Mouse (Mus musculus) heart, embryonic 15.5 days (tissue): ENCODE measurements around the gene Ap1s3. TPM values are rescaled to one million over a fixed set of nuclear protein-coding genes. Genes with fewer than 3 reads are reported as not detected.
A peak's percentile ranks its signal among the peaks of the same experiment; 100 is the strongest.
"Not testable (repeated sequence)": the region's sequence is repeated elsewhere in the genome, so short reads cannot be mapped to it uniquely, and the experiment has no call there.

Experiments used
- ATAC-seq: fragments of 200-750 bp; cut with Nextera tagmentation; replicated peaks from 2 replicates; pipeline ENCODE4 v1.8.0; 2017; ENCODE audit warnings: low read depth, moderate TSS enrichment; ENCODE audit not compliant: insufficient number of reproducible peaks, insufficient read depth, low FRiP score
- H3K27ac ChIP-seq: fragments of 300-500 bp; sonication (generic); 2 replicates; pipeline ENCODE4 v1.5.1; 2015; ENCODE audit warnings: mild to moderate bottlenecking, inconsistent platforms
- H3K27me3 ChIP-seq: fragments of 300-500 bp; sonication (generic); 2 replicates; pipeline ENCODE4 v1.6.1; 2015; ENCODE audit warnings: inconsistent platforms
- H3K36me3 ChIP-seq: fragments of 300-500 bp; sonication (generic); 2 replicates; pipeline ENCODE4 v1.6.1; 2015; ENCODE audit warnings: mild to moderate bottlenecking, inconsistent platforms
- H3K4me1 ChIP-seq: fragments of 300-500 bp; sonication (generic); replicated peaks from 2 replicates; pipeline ENCODE4 v1.6.1; 2015; ENCODE audit warnings: inconsistent platforms
- H3K4me2 ChIP-seq: fragments of 300-500 bp; sonication (generic); 2 replicates; pipeline ENCODE4 v1.6.1; 2015; ENCODE audit warnings: inconsistent platforms, mild to moderate bottlenecking, moderate library complexity
- H3K4me3 ChIP-seq: fragments of 300-500 bp; sonication (generic); 2 replicates; pipeline ENCODE4 v1.5.1; 2015; ENCODE audit warnings: mild to moderate bottlenecking, inconsistent platforms
- H3K9ac ChIP-seq: fragments of 300-500 bp; sonication (generic); 2 replicates; pipeline ENCODE4 v1.6.1; 2015; ENCODE audit warnings: mild to moderate bottlenecking, inconsistent platforms
- H3K9me3 ChIP-seq: fragments of 300-500 bp; sonication (generic); replicated peaks from 2 replicates; pipeline ENCODE4 v1.6.1; 2016; ENCODE audit warnings: inconsistent platforms
- WGBS: fragments of 180-500 bp; shearing (Covaris S2); methylation state at CpG from one replicate; pipeline ENCODE4 v1.1.7; 2015; ENCODE audit warnings: mixed read lengths; 5-methylcytosine and 5-hydroxymethylcytosine counted together
- polyA plus RNA-seq: library from polyadenylated mRNA; unstranded; fragments of >200 nt; fragmentation: Nextera tagmentation; extraction: Ambion mirVana; gene quantifications from 2 replicates; pipeline ENCODE4 v1.2.1, GENCODE M21; 2015

Gene Ap1s3
- polyA plus RNA-seq, 1 experiment from 2014 or later = 0.09 TPM

- Histone ChIP-seq H3K27me3 (no peaks in the 10 kb centered on the region), H3K4me3 (no peak overlapping the region), H3K27ac (no peak overlapping the region), H3K9ac (no peak overlapping the region), H3K4me1 (no peaks in the 10 kb centered on the region), H3K4me2 (no peak overlapping the region), H3K9me3 (no peaks in the 10 kb centered on the region), H3K36me3 (no peaks in the 10 kb centered on the region)
- ATAC-seq = no peak
- 76% methylated on average over 4 of the region's 4 CpGs for WGBS
Observed at GRCm38 (mm10) chr1:79631521-79631920, 40.3 kb downstream of the Ap1s3 start.

- no peaks in the 10 kb centered on the region for H3K36me3 ChIP-seq
- H3K9me3 ChIP-seq = no peaks in the 10 kb centered on the region
- no peak for ATAC-seq
- no peak overlapping the region for H3K4me3 ChIP-seq
- no peak overlapping the region for H3K9ac ChIP-seq
- H3K4me2 ChIP-seq = no peak overlapping the region
- H3K4me1 ChIP-seq = no peaks in the 10 kb centered on the region
- 45% methylated on average over 5 of the region's 5 CpGs for WGBS
- no peaks in the 10 kb centered on the region for H3K27me3 ChIP-seq
- H3K27ac ChIP-seq = no peak overlapping the region
Observed at GRCm38 (mm10) chr1:79629726-79630125, 42.0 kb downstream of the Ap1s3 start.

- ATAC-seq = no peak
- Histone ChIP-seq H3K9ac (no peak overlapping the region), H3K36me3 (no peaks in the 10 kb centered on the region), H3K9me3 (no peaks in the 10 kb centered on the region), H3K4me1 (no peaks in the 10 kb centered on the region), H3K27ac (no peak overlapping the region), H3K27me3 (no peaks in the 10 kb centered on the region), H3K4me2 (no peak overlapping the region), H3K4me3 (no peak overlapping the region)
- 53% methylated on average over 4 of the region's 4 CpGs for WGBS
Observed at GRCm38 (mm10) chr1:79626140-79626539, 45.6 kb downstream of the Ap1s3 start.

DNA sequence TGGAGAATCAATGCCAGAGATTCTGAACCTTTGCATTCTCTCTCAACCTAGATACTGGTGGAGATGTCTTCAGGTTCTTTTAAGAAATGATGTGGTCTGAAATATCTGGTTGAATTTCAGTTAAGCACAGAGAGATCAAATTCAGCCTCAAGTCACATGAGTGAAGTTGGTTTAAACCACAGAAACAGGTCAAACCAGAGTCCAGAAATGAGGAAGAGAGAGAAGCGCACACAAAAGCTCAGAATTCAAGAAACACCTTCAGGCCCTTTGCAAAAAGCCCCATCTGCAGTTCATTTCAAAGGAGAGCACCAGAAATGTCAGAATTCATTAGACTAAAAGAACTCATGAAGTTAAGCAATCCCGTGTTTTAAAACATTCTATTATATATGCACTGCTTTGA is 52.3 kb downstream of the Ap1s3 start:
- no peak for ATAC-seq
- 81% methylated on average over 2 of the region's 2 CpGs for WGBS
- no peak overlapping the region for H3K4me3 ChIP-seq
- no peak overlapping the region for H3K27ac ChIP-seq
- H3K27me3 ChIP-seq = no peaks in the 10 kb centered on the region
- H3K4me1 ChIP-seq = no peaks in the 10 kb centered on the region
- no peaks in the 10 kb centered on the region for H3K36me3 ChIP-seq
- H3K4me2 ChIP-seq = no peak overlapping the region
- H3K9ac ChIP-seq = no peak overlapping the region
- no peaks in the 10 kb centered on the region; the same call in 1 of the 2 replicates for H3K9me3 ChIP-seq

DNA sequence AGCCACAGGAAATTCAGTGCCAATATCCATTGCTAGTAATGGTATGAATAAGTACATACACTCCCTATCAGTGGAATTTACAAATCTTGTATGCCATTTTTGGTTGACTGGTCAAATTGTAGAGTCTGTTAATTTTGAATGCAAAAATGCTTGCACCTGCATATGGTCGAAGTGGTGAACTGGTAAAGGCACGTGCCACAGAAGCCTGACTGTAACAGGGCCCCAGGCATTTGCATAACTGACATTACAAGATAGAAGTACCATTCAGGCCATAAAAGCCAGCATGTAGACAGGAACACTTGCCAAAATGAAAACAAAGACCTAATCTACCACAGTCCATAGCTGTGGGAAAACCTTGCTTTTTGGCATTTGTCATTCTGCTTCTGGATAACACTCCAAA is 55.3 kb downstream of the Ap1s3 start:
- H3K27ac ChIP-seq = no peak overlapping the region
- ATAC-seq = no peak
- WGBS = 77% methylated on average over 2 of the region's 2 CpGs

DNA sequence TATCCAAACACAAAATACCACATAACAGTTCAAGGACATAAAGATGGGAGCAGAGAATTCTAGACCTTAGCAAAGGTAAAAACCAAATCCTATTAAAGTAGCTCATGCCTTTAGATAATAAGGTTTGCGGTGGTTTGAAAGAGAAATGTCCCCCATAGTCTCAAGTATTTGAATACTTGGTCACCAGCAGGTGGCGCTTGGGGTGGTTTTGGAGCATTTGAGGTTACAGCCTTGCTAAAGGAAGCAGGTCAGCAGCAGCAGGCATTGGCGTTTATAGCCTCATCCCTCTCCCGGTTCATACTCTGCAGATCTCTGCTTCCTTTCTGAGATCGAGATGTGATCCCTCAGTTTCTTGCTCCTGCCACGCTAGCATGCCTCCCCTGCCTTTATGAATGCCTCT is 57.3 kb downstream of the Ap1s3 start:
- Histone ChIP-seq H3K27me3 (no peaks in the 10 kb centered on the region), H3K9me3 (no peaks in the 10 kb centered on the region; the same call in 1 of the 2 replicates), H3K4me2 (no peak overlapping the region), H3K27ac (no peak overlapping the region), H3K4me1 (no peaks in the 10 kb centered on the region), H3K9ac (no peak overlapping the region), H3K36me3 (no peaks in the 10 kb centered on the region), H3K4me3 (no peak overlapping the region)
- ATAC-seq = no peak
- WGBS = 95% methylated on average over 6 of the region's 6 CpGs

More for the DNA sequence above, 55.3 kb downstream of the Ap1s3 start:
- no peak overlapping the region for H3K9ac ChIP-seq
- H3K36me3 ChIP-seq = no peaks in the 10 kb centered on the region
- no peak overlapping the region for H3K4me3 ChIP-seq
- no peaks in the 10 kb centered on the region for H3K27me3 ChIP-seq
- H3K4me1 ChIP-seq = no peaks in the 10 kb centered on the region
- no peak overlapping the region for H3K4me2 ChIP-seq
- H3K9me3 ChIP-seq = no peaks in the 10 kb centered on the region; the same call in 1 of the 2 replicates

- ATAC-seq, H3K4me1 ChIP-seq, H3K4me3 ChIP-seq, H3K36me3 ChIP-seq, H3K4me2 ChIP-seq, H3K9ac ChIP-seq, H3K9me3 ChIP-seq, H3K27me3 ChIP-seq, H3K27ac ChIP-seq: not testable (repeated sequence)
- WGBS = 94% methylated on average over 5 of the region's 5 CpGs
Observed at GRCm38 (mm10) chr1:79611271-79611670, 60.5 kb downstream of the Ap1s3 start.

- H3K9ac ChIP-seq, H3K9me3 ChIP-seq, H3K27me3 ChIP-seq, H3K36me3 ChIP-seq, H3K4me3 ChIP-seq, H3K4me2 ChIP-seq, H3K4me1 ChIP-seq, H3K27ac ChIP-seq, ATAC-seq: not testable (repeated sequence)
- 44% methylated on average over 5 of the region's 5 CpGs for WGBS
Observed at GRCm38 (mm10) chr1:79608856-79609255, 62.9 kb downstream of the Ap1s3 start.

DNA sequence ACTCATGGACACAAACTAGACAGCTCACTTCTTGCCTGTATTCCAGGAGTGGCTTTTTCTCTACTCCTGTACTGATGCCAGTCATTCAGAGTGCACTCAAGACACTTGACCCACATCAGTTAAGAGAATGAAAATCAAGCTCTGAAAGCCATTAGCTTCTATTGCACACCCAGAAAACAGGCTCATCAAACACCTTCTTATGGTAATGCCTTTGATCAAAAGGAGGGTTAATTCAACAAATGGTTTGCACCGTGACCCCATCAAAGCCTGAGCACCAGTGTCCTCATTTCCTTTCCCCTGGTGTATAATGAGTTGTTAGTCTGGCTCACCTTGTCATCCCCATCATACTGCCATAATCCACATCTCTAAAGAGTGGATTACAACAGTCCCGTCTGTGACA is 69.3 kb downstream of the Ap1s3 start:
- 56% methylated on average over 2 of the region's 2 CpGs for WGBS
- Histone ChIP-seq H3K27me3 (no peaks in the 10 kb centered on the region), H3K4me3 (no peak overlapping the region), H3K27ac (no peak overlapping the region), H3K9me3 (no peaks in the 10 kb centered on the region), H3K4me1 (no peaks in the 10 kb centered on the region), H3K9ac (no peak overlapping the region), H3K4me2 (no peak overlapping the region), H3K36me3 (no peaks in the 10 kb centered on the region)
- ATAC-seq = no peak

DNA sequence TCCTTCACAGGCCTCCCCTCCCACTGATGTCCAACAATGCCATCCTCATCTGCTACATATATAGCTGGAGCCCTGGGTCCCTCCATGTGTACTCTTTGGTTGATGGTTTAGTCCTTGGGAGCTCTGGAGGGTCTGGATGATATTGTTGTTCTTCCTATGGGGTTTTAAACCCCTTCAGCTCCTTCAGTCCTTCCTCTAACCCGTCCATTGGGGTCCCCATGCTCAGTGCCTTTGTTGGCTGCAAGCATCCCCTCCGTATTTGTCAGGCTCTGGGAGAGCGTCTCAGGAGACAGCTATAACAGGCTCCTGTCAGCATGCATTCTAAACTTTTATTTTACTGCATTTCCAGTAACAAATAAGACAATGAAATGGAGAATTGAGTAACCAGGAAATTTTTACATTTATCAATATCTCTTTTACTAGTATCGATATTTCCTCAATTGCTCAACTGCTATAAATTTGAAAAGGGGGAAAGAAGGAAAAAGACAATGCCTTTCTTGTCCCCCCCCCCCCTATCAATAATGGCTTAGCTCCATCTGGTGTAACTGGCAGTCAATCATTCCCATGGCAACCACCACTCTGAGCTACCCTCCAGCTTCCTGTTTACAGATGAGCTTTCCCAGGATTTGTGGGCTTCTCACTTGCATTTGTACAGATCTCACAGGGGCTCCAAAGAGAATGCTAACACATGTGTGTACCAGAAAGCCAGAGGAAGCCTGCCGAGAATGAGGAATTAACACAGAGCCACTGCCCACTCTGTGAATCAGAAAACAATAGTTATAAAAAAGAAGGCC is 73.2 kb downstream of the Ap1s3 start:
- Histone ChIP-seq H3K4me1 (no peaks in the 10 kb centered on the region), H3K27ac (no peak overlapping the region), H3K36me3 (no peaks in the 10 kb centered on the region), H3K9ac (no peak overlapping the region), H3K4me2 (no peak overlapping the region), H3K4me3 (no peak overlapping the region), H3K9me3 (no peaks in the 10 kb centered on the region), H3K27me3 (no peaks in the 10 kb centered on the region)
- ATAC-seq = no peak
- 63% methylated on average over 5 of the region's 5 CpGs for WGBS

DNA sequence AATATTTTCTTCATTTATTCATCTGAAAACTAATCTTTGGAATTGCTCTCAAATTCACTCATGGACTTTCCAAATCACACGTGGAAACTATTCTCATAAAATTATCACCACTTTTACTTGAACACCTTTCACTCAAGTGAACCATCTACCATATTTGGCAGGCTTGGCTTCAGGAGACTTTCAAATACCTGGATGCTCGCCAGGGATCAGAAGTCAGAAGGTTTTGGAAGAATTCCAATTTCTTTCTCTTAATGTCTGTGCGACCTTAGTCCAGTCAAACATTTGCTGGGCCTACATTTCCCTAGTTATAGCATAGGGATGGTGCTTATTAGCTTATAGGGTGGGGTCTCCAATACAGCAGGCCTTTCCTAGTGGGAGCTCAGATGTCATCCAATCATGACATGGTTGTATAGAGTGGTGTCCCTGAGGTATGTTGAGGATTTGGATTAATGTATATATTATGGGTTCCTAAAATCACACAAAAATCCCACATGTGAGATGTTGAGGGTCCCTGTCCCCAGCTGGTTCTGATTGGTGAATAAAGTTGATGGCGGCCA is 79.0 kb downstream of the Ap1s3 start:
- Histone ChIP-seq H3K4me1 (peaks cover 26% of the 10 kb centered on the region), H3K9ac (no peak overlapping the region), H3K27me3 (no peaks in the 10 kb centered on the region), H3K9me3 (no peaks in the 10 kb centered on the region), H3K36me3 (no peaks in the 10 kb centered on the region), H3K27ac (no peak overlapping the region), H3K4me2 (no peak overlapping the region), H3K4me3 (no peak overlapping the region)
- 0 out of 2 replicates have a peak, but pooled peaks have one; percentile 20 for ATAC-seq
- WGBS = 42% methylated on average over 4 of the region's 4 CpGs

DNA sequence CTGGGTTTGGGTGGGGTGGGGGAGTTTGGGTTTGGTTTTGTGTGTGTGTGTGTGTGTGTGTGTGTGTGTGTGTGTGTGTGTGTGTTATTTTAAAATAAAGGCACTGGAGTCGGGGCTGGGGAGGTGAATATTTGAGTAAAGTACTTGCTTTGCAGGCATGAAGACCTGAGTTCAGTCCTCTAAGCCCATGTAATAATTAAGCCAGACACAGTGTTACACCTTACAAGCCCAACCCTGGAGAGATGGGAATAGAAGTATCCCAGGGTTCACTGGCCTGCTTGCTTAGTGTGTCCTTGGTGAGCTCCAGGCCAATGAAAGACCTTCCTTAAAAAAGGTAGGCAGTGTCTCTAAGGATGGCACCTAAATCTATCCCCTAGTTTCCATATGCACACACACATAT is 80.7 kb downstream of the Ap1s3 start:
- Histone ChIP-seq H3K4me2 (no peak overlapping the region), H3K36me3 (no peaks in the 10 kb centered on the region), H3K27ac (no peak overlapping the region), H3K4me3 (no peak overlapping the region), H3K27me3 (no peaks in the 10 kb centered on the region), H3K4me1 (peaks cover 26% of the 10 kb centered on the region), H3K9ac (no peak overlapping the region), H3K9me3 (no peaks in the 10 kb centered on the region)
- no peak for ATAC-seq
- WGBS = 75% methylated on average over 1 of the region's 1 CpGs
